Mouse (Mus musculus) embryonic facial prominence, embryonic 11.5 days (tissue): ENCODE measurements around the gene Exo1. TPM values are rescaled to one million over a fixed set of nuclear protein-coding genes. Genes with fewer than 3 reads are reported as not detected.

Source experiments
- ATAC-seq: fragments of 200-750 bp; cut with Nextera tagmentation; replicated peaks from 2 replicates; pipeline ENCODE4 v1.8.0; 2017; ENCODE audit warnings: low read depth; ENCODE audit not compliant: insufficient number of reproducible peaks, low FRiP score, low TSS enrichment
- DNase-seq: peaks from one replicate; pipeline ENCODE4 v3.0.0-alpha.2; 2015; ENCODE audit warnings: low spot score
- H3K27ac ChIP-seq: fragments of 300-500 bp; sonication (generic); replicated peaks from 2 replicates; pipeline ENCODE4 v1.5.1; 2014; ENCODE audit warnings: mild to moderate bottlenecking, low read depth, low read length, control low read depth
- H3K27me3 ChIP-seq: fragments of 300-500 bp; sonication (generic); 2 replicates; pipeline ENCODE4 v1.6.1; 2014; ENCODE audit warnings: mild to moderate bottlenecking, low read length, moderate library complexity, mixed read lengths; ENCODE audit not compliant: control insufficient read depth, insufficient read depth
- H3K36me3 ChIP-seq: fragments of 300-500 bp; sonication (generic); replicated peaks from 2 replicates; pipeline ENCODE4 v1.6.1; 2014; ENCODE audit warnings: low read depth, mild to moderate bottlenecking, low read length, moderate library complexity, mixed read lengths; ENCODE audit not compliant: control insufficient read depth, insufficient read depth
- H3K4me1 ChIP-seq: fragments of 300-500 bp; sonication (generic); 2 replicates; pipeline ENCODE4 v1.6.1; 2014; ENCODE audit warnings: low read length, mixed read lengths; ENCODE audit not compliant: control insufficient read depth, insufficient read depth
- H3K4me2 ChIP-seq: fragments of 300-500 bp; sonication (generic); 2 replicates; pipeline ENCODE4 v1.6.1; 2014; ENCODE audit warnings: low read depth, mild to moderate bottlenecking, control low read depth, low read length, moderate library complexity
- H3K4me3 ChIP-seq: fragments of 300-500 bp; sonication (generic); 2 replicates; pipeline ENCODE4 v1.5.1; 2014; ENCODE audit warnings: low read depth, low read length, control low read depth
- H3K9ac ChIP-seq: fragments of 300-500 bp; sonication (generic); replicated peaks from 2 replicates; pipeline ENCODE4 v1.6.1; 2014; ENCODE audit warnings: mild to moderate bottlenecking, control low read depth, low read length
- H3K9me3 ChIP-seq: fragments of 300-500 bp; sonication (generic); replicated peaks from 2 replicates; pipeline ENCODE4 v1.6.1; 2016; ENCODE audit warnings: mild to moderate bottlenecking, low read length, inconsistent platforms, mixed read lengths; ENCODE audit not compliant: control insufficient read depth
- WGBS: fragments of 180-500 bp; shearing (Covaris S2); extraction: QIAGEN DNeasy Blood & Tissue Kit; methylation state at CpG from one replicate; pipeline ENCODE4 v1.1.7; 2014; 5-methylcytosine and 5-hydroxymethylcytosine counted together
- polyA plus RNA-seq: library from polyadenylated mRNA; unstranded; fragments of >200 nt; fragmentation: Nextera tagmentation; extraction: Ambion mirVana; gene quantifications from 2 replicates; pipeline ENCODE4 v1.2.1, GENCODE M21; 2014

The Exo1 gene
- polyA plus RNA-seq, 1 experiment from 2014 or later: 162 TPM

- Histone ChIP-seq H3K36me3 (peaks cover 6% of the 10 kb centered on the region), H3K27ac (no peak overlapping the region), H3K9me3 (no peaks in the 10 kb centered on the region), H3K4me1 (no peaks in the 10 kb centered on the region), H3K27me3 (no peaks in the 10 kb centered on the region), H3K9ac (no peak overlapping the region), H3K4me2 (no peak overlapping the region), H3K4me3 (no peak overlapping the region)
- WGBS: 95% methylated on average over 12 of the region's 12 CpGs
- ATAC-seq: no peak
- DNase-seq: no peak
Observed at GRCm38 (mm10) chr1:175893726-175894125, 13.3 kb downstream of the Exo1 start.

- Histone ChIP-seq H3K4me2 (no peak overlapping the region), H3K36me3 (peaks cover 6% of the 10 kb centered on the region; the same call in 1 of the 2 replicates), H3K9me3 (no peaks in the 10 kb centered on the region), H3K27me3 (no peaks in the 10 kb centered on the region), H3K4me3 (no peak overlapping the region), H3K4me1 (no peaks in the 10 kb centered on the region), H3K9ac (no peak overlapping the region), H3K27ac (no peak overlapping the region)
- 93% methylated on average over 2 of the region's 2 CpGs for WGBS
- DNase-seq (no peak), ATAC-seq (no peak)
Observed at GRCm38 (mm10) chr1:175911207-175911606, 30.8 kb downstream of the Exo1 start.

DNA sequence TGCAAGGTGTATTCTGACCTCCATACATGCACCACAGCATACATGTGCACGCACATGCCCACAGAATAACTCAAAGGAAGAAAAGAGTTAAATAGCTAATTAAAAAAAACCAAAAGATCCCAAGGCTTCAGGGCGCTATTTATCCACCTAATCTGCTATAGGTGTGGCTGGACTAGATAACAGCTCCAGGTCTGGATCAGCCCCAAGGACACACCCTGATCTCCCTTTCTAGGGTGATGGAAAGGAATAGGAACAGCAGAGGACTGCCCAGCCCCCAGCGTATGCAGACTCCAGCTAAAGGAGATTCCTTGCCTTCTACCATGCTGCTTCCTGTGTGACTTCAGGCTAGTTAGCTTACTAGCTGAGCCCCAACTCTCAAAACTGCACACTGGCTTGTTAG is 31.7 kb downstream of the Exo1 start:
- peaks cover 4% of the 10 kb centered on the region; the same call in 1 of the 2 replicates for H3K36me3 ChIP-seq
- H3K27me3 ChIP-seq: no peaks in the 10 kb centered on the region
- ATAC-seq: no peak
- 91% methylated on average over 3 of the region's 3 CpGs for WGBS
- H3K9ac ChIP-seq: no peak overlapping the region
- no peak for DNase-seq
- H3K4me3 ChIP-seq: no peak overlapping the region
- no peaks in the 10 kb centered on the region for H3K4me1 ChIP-seq
- no peak overlapping the region for H3K4me2 ChIP-seq
- no peaks in the 10 kb centered on the region for H3K9me3 ChIP-seq
- no peak overlapping the region for H3K27ac ChIP-seq

DNA sequence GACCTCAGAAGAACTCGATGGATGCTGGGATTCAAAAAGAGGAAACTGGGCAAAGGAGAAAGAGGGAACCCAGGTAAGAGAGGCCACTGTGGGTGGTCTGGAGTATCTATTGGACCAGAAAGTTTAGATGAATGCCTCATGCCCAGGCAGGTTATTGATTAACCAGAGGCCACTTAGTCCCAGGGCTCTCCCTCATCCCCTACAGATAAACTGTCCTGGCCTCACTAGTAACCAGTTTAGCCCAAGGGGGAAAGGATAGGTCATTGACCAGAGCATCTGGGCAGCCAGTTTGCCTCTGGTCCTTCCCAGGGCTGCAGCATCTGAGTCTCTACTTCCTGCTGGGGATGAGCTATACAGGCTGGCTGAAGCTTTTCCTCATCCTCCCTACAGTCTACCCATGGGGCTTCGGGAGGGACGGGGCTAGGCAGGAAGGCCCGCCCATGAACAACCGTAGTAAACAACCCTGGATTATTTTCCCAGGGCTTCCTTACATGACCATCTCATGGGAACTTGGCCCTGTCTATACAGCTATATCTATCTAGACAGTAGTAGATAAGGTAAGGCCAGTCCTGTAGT is 33.4 kb downstream of the Exo1 start:
- no peak overlapping the region for H3K9ac ChIP-seq
- H3K27ac ChIP-seq: no peak overlapping the region
- H3K27me3 ChIP-seq: no peaks in the 10 kb centered on the region
- ATAC-seq (no peak), DNase-seq (no peak)
- no peak overlapping the region for H3K4me2 ChIP-seq
- 82% methylated on average over 5 of the region's 5 CpGs for WGBS
- 0 out of 2 replicates have a peak, but pooled peaks cover 1% of the 10 kb centered on the region for H3K36me3 ChIP-seq
- no peak overlapping the region for H3K4me3 ChIP-seq
- H3K4me1 ChIP-seq: no peaks in the 10 kb centered on the region
- no peaks in the 10 kb centered on the region for H3K9me3 ChIP-seq

DNA sequence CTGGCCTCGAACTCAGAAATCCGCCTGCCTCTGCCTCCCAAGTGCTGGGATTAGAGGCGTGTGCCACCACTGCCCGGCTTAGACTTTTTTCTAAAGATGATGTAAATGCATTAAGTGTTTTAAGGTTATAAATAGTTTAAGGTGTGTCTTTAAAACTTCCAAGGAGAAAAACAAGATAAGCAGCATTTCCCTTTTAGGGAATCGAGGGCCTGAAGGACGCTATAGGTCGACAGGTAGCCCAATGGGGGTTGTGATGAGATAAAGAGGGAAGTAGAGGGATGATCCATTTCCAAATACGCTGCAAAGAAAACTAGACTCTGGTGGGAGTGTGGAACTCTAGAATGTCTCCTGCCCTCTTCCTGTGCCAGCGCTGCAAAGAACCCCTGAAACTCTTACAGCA is 39.6 kb downstream of the Exo1 start, which contains the start of gene Gm38100:
Gene Gm38100 (plus strand): TSS at position 301 of the 400 bp plus-strand sequence.
- H3K9me3 ChIP-seq: no peaks in the 10 kb centered on the region
- H3K9ac ChIP-seq: no peak within 1 kb of the TSS
- WGBS: 88% methylated on average over 9 of the region's 9 CpGs
- DNase-seq (no peak), ATAC-seq (no peak)
- H3K27me3 ChIP-seq: no peaks in the 10 kb centered on the region
- H3K36me3 ChIP-seq: no peaks in the 10 kb centered on the region
- H3K4me1 ChIP-seq: no peaks in the 10 kb centered on the region
- H3K27ac ChIP-seq: no peak within 1 kb of the TSS
- no peak within 1 kb of the TSS for H3K4me2 ChIP-seq
- no peak within 1 kb of the TSS for H3K4me3 ChIP-seq

GRCm38 (mm10) chr1:175921091-175921490 is 40.7 kb downstream of the Exo1 start:
- WGBS: 90% methylated on average over 8 of the region's 8 CpGs

DNA sequence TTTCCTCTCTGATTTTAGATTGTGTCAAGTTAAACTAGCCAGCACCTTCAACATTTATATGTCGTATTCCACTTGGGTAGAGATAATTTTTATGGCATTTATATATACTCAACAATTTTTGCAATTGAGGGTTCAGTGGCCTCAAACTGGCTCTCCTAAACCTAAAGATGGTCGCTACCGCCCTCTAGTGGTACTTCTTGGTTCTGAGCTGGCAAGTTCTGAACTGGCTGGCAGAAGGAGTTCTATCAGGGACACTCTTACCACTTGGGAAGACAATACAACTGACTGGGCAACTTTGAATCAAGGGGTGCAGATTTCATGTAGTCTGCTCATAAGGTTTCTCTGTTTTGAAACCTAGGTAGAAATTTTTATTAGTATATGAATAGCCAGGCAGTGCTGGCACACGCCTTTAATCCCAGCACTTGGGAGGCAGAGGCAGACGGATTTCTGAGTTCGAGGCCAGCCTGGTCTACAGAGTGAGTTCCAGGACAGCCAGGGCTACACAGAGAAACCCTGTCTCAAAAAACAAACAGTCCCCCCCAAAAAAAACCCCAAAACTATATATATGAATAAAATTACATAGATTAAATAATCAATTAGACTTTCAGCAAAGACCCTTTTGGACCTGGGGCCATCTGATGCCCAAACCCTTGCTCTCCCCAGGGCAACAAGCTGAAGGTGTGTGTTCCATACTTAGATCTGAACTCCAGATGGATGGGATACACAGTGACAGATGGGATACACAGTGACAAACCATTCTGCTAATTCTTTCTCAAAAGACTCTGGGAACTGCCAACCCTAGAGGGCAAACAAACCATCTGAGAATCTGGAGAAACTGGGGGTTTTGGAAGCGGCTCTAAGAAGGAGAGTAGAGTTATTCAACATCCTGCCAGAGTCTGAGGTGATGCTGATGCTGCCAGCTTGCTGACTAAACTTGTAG is 43.7 kb downstream of the Exo1 start:
- ATAC-seq: no peak
- H3K9me3 ChIP-seq: no peaks in the 10 kb centered on the region
- no peaks in the 10 kb centered on the region for H3K4me1 ChIP-seq

More at GRCm38 (mm10) chr1:175921091-175921490, 40.7 kb downstream of the Exo1 start:
- Histone ChIP-seq H3K27me3 (no peaks in the 10 kb centered on the region), H3K4me2 (no peak overlapping the region), H3K4me3 (no peak overlapping the region), H3K36me3 (no peaks in the 10 kb centered on the region), H3K9me3 (no peaks in the 10 kb centered on the region), H3K4me1 (no peaks in the 10 kb centered on the region), H3K9ac (no peak overlapping the region), H3K27ac (no peak overlapping the region)
- ATAC-seq (no peak), DNase-seq (no peak)

DNA sequence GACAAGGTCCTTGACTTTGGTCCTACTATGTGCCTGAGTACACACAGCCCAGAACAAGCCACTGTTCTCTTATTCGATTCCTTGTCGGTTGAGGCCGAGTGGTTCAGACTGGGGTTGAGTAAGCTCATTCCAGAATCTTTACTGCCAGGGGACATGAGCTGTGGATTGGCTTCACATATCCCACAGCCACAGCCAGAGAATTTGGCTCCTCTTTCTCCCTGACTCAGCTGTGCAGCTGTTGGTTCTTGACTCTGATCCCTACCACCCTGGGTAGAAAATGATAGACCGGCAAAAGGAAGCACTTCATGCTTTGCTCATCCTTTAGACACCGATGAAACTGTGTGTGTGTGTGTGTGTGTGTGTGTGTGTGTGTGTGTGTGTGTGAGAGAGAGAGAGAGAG is 51.0 kb downstream of the Exo1 start:
- Histone ChIP-seq H3K4me1 (no peaks in the 10 kb centered on the region), H3K9me3 (no peaks in the 10 kb centered on the region), H3K27ac (no peak overlapping the region), H3K9ac (no peak overlapping the region), H3K4me3 (no peak overlapping the region), H3K4me2 (no peak overlapping the region), H3K27me3 (no peaks in the 10 kb centered on the region), H3K36me3 (no peaks in the 10 kb centered on the region)
- ATAC-seq: no peak
- no peak for DNase-seq
- 87% methylated on average over 5 of the region's 5 CpGs for WGBS

More for the DNA sequence above, 43.7 kb downstream of the Exo1 start:
- WGBS: 56% methylated on average over 7 of the region's 7 CpGs
- DNase-seq: peak; percentile 82
- no peaks in the 10 kb centered on the region for H3K36me3 ChIP-seq
- H3K27ac ChIP-seq: no peak overlapping the region
- no peak overlapping the region for H3K9ac ChIP-seq
- no peak overlapping the region for H3K4me2 ChIP-seq
- H3K27me3 ChIP-seq: no peaks in the 10 kb centered on the region
- H3K4me3 ChIP-seq: no peak overlapping the region
